Mouse (Mus musculus) adrenal gland, adult (tissue): ENCODE results near the gene Agtpbp1.

Source experiments
- DNase-seq, 2 experiments: peaks; one replicate each; pipeline ENCODE4 v3.0.0; 2022 to 2023; ENCODE audit warnings: low spot score in 1 of 2; ENCODE audit not compliant: inconsistent age in 2 of 2

Agtpbp1 gene

GRCm38 (mm10) chr13:59580954-59581353 is 4.1 kb downstream of the Agtpbp1 start:
- no peak for DNase-seq

DNA sequence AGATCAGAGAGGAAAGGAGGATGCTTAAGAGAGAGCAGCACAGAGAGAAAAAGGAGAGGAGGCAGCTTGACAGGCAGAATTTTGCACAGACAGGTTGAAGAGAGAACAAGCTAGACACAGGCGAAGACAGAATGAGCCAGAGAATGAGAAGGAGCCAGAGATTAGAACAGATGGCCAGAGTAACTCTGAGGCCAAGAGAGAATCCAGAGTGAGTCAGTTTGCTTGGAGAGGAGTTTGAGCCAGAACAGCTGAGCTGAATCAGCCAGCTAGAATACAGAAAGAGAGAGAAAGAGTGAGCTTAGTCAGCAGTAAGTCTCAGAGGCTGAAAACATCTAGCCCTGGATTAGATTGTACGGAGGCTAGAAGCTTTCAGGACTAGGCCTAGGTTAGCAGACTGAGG is 12.5 kb downstream of the Agtpbp1 start:
- DNase-seq, result peak in 1 of 2 experiments; percentile 55

GRCm38 (mm10) chr13:59571107-59571506 is 13.9 kb downstream of the Agtpbp1 start:
- no peak for DNase-seq

DNA sequence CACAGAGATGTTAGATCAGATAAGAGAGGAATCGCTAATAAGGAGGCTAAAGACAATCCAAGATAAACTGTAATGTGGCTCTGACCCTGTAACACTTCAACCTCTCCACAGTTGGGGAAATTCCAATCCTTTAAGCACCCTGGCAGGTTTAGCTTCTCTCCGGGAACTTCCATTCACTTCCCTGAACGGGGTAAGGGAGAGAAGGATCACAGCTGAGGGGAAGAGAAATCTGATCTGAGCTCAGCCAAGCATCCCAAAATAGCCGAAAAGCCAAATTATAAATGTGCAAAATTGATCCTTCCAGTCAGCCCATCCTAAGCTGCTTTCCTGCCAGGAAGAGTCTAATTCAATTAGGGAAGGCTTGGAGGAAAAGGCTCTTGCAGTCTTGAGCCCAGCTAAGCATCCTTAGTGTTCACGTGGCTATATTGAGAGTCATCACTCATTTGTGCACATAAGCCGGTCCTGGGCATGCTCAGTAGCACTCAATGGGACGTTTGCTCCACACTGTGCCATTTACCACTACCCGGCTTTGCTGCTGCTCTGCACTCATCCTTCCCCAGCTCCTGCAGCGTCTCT is 19.0 kb downstream of the Agtpbp1 start:
- DNase-seq, result no peak

DNA sequence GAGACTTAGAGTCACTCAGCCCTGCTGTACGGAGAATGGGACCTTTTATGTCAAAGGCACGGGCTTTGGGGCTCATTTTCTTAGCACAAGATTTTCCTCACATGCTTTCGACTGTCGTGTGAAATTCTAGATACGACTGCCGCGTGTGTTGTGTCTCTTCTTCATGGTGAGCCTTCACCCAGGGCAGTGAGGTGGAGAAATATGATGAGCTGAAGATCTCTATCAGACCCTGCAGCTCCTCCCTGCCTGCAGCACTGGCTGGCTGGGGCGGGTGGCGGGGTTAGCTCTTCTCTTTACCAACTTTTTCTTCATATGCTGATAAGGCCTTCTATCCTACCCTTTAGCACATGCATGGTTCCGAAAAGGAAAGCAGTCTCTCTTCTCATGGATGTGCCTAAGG is 20.1 kb downstream of the Agtpbp1 start:
- no peak for DNase-seq

DNA sequence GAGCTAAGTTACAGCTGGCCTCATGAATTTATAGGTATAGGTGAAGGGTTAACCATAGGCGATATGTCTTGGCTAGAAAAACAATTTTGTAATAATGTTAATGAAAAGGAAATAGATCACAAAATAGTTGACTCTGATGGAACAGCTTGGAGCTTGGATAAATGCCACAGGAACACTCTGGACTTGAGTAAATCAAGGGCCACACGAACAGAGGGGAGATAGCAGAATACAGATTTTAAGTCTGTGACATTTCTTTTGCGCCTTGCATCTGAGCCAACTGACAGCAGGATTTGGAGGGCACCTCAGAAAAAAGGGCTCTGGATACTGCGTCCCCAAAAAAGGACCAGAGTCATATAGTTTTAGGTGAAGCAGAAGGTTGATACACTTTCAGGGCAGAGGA is 20.5 kb downstream of the Agtpbp1 start:
- DNase-seq, result no peak

- no peak for DNase-seq
Observed at GRCm38 (mm10) chr13:59562471-59562870, 22.6 kb downstream of the Agtpbp1 start.

GRCm38 (mm10) chr13:59558776-59559175 is 26.3 kb downstream of the Agtpbp1 start:
- no peak for DNase-seq

GRCm38 (mm10) chr13:59557185-59557985 is 27.6 kb downstream of the Agtpbp1 start:
- peak; percentile 92 to 94 for DNase-seq

DNA sequence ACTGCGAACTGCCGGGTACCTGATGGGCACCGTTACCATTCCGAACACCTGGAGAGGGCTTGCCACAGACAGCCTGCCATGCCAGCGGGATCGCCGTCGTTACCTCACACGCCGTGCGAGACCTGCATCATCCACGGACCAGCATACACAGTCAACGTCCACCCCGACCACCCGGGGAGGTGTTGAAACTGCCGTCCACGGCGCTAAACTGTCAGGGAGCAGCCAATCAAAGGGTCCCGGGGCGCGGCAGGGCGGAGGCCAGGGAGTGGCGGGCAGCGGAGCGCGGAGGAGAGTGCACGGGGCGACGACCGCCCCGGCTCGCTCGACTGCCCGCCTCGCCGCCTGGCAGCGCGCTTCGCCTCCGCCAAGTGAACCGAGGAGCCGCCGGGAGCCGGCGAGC is 28.4 kb downstream of the Agtpbp1 start:
- DNase-seq, result peak; percentile 62 to 85

DNA sequence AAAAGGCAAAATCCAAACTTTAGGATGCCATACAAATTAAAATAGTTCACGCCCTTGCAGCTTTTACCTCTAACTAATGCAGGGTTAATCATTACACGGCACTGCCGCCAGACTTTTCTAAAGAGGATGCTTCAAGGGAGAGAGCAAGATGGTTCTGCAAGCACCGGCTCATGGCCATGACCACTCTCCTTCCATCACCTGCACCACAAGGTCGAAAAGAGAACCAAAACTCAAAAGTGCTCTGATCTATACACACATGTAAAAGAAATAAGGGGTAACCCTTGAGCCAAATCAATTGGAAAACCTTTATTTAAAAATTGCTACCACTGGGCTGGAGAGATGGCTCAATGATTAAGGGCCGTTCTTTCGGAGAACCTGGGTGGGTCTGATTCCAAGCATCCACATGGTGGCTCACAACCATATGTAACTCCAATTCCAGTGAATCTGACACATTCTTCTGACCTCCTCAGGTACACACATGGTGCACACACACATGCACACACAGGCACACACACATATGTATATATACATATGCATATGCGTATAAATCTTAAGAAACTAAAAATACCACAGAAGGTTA is 29.3 kb downstream of the Agtpbp1 start:
- DNase-seq, result no peak

GRCm38 (mm10) chr13:59554772-59555505 is 30.1 kb downstream of the Agtpbp1 start:
- no peak for DNase-seq

- no peak for DNase-seq
Observed at GRCm38 (mm10) chr13:59552751-59553150, 32.3 kb downstream of the Agtpbp1 start.

- DNase-seq, result no peak
Observed at GRCm38 (mm10) chr13:59552286-59552685, 32.7 kb downstream of the Agtpbp1 start.

DNA sequence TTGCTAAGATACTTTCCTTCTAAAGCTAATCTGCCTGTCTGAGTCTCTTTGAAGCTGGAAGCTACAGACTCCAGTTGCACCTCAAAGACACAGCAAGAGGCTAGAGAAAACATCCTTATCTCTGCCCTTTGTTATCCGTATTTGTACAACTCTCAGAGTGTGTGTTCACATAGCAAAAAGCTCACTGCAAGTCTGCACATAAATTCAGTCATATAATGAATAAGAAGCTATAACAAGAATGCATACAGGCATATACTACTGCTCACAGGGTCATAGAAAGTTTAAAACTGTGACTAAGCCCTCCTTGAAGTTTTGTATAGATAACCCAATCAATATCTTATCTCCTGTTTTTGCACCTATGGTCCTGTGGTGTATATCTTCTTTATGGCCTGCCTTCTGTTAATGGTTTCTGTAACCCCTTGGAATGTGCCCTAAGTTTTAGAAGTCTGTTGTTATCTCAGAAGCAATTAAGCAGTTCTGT is 35.7 kb downstream of the Agtpbp1 start:
- no peak for DNase-seq

- no peak for DNase-seq
Observed at GRCm38 (mm10) chr13:59547716-59548115, 37.3 kb downstream of the Agtpbp1 start.

GRCm38 (mm10) chr13:59547091-59547490 is 37.9 kb downstream of the Agtpbp1 start:
- no peak for DNase-seq

- no peak for DNase-seq
Observed at GRCm38 (mm10) chr13:59542411-59542810, 42.6 kb downstream of the Agtpbp1 start.

DNA sequence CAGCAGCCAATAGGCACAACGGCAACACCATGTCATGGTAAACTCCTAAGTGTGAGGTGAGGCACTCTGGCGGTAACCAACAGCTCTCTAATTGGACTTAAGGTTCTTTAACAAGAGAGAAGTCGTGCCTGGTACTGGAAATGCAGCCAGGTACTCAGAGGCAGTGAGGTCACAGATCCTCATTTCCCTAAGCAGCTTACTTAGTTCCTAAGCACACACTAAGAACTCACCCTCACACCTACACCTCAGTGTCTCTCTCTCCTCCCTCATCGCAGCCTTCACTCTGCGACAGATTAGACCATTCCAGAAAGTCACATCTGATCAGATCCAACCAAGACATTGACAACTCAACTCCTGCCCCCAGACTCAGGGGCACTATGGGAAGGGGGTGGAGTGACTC is 45.0 kb downstream of the Agtpbp1 start:
- DNase-seq, result no peak

- DNase-seq, result no peak
Observed at GRCm38 (mm10) chr13:59538661-59539060, 46.4 kb downstream of the Agtpbp1 start.

DNA sequence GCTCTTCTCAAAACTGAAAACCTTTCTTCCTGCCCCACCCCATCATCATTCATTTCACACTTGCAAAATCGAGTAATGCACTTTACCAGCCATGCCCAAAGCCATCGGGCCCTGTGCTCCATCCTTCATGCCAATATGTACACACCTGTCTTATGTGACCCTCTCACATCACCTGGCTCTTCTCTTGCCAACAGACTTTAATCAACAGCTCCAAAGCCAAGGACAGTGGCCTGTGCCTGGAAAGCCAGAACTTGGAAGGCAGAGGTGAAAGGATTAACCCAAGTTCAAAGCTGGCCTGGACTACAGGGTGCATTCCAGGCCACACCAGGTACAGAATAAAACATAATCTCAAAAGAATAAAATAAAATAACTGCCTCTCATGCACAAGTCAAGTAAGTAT is 48.4 kb downstream of the Agtpbp1 start:
- DNase-seq, result no peak

DNA sequence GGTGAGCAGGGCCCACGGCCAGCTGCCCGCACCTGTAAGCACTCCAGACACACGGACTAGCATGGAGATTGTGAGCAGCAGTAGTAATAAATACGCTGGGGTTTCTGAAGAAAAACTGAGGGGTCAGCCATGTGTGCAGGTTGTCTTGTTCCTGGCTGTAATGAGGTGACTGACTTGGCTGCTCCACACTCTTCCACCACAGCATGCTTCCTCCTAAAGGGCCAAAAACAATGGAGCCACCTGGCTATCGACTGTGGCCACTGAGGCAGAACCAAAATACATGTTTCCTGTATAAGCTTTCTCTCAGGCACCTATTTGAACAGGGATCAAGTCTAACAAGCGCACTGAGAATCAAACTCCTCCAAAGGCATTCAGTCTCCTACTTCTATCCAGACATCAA is 49.3 kb downstream of the Agtpbp1 start:
- no peak for DNase-seq
